30 mouse cellular contexts compared by ENCODE assay signal in the genomic region with DNA sequence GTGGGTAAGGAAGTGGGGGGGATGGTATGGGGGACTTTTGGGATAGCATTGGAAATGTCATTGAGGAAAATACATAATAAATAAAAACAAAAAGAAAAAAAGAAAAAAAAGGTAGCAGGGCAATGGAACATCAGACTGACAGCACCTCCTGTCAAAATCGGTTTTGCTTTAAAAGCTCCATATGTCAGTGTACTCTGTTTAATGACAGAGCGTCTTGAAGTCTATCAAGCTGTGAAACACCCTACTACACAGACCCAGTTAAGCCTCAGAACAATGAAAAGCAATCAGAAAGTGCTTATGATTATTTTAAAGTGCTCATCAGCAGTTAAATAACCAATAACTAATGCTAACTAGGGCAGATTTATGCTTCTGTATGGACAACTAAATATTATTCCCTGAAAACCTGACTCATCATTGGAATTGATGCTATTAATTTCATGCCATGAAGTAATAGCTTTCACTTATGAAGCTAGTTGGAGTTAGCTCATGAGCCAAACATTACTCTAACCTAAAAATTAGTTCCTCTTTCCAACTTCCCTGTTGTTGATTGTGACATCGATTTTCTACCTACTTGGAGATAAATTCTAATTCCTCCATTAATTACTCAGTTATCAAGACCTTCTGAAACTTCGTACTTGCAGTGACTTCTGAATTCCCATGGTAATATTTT.
A peak's percentile ranks its signal among the peaks of the same experiment; 100 is the strongest.
DNase-seq lines count a peak whose midpoint lies in the region; ATAC-seq and TF ChIP-seq lines count a peak whose summit lies in the region.
"Had no signal": no experiment of that assay in that cellular context is flagged by ENCODE, and none has a peak within 500 bp of the region (broad histone marks: within the 10 kb centered on the region; RNA-seq: fewer than 3 reads in every experiment).

No protein-coding gene starts in this region.

- TF ChIP-seq RAD21 in MEL (IDR thresholded peaks at IDR 0.05; ENCODE audit: low read depth, low read length): no peak

- intact Hi-C loops in left cerebral cortex, postnatal 25 days (cut with DNase I): no loop called here

- no peak for TF ChIP-seq CTCF in MEL (IDR thresholded peaks at IDR 0.05 in 2 of 3, conservative IDR thresholded peaks at IDR 0.05 in 1 of 3; ENCODE audit: control insufficient read depth in 1 of 3, insufficient read depth in 1 of 3, low read depth in 2 of 3, low read length in 3 of 3, poor library complexity in 1 of 3, severe bottlenecking in 1 of 3)

- no peaks in the 10 kb centered on the region for H3K36me3 ChIP-seq in forebrain, embryonic 13.5 days (ENCODE audit: poor library complexity, severe bottlenecking)
- H3K36me3 ChIP-seq in forebrain, embryonic 11.5 days (ENCODE audit: control insufficient read depth, insufficient read depth, low read length): no peaks in the 10 kb centered on the region
- H3K36me3 ChIP-seq in MEL (ENCODE audit: control insufficient read depth in 1 of 2, insufficient read depth in 2 of 2, low read length in 2 of 2): no peaks in the 10 kb centered on the region
- H3K36me3 ChIP-seq: embryonic facial prominence, embryonic 10.5 days; embryonic facial prominence, embryonic 13.5 days; heart, embryonic 12.5 days; heart, embryonic 15.5 days had no signal

- no peak for TF ChIP-seq POLR2A in MEL (IDR thresholded peaks at IDR 0.05; ENCODE audit: control insufficient read depth in 1 of 2, insufficient read depth in 1 of 2, low read depth in 1 of 2, low read length in 2 of 2, poor library complexity in 1 of 2)

- TF ChIP-seq EP300 in MEL (IDR thresholded peaks at IDR 0.05; ENCODE audit: low read depth in 1 of 2, low read length in 2 of 2): no peak

- no peaks in the 10 kb centered on the region for H3K27me3 ChIP-seq in forebrain, embryonic 13.5 days
- H3K27me3 ChIP-seq in forebrain, embryonic 11.5 days (ENCODE audit: control insufficient read depth, insufficient read depth, low read length): no peaks in the 10 kb centered on the region
- H3K27me3 ChIP-seq in MEL (ENCODE audit: control insufficient read depth in 1 of 2, insufficient read depth in 2 of 2, low read length in 2 of 2): no peaks in the 10 kb centered on the region
- H3K27me3 ChIP-seq: embryonic facial prominence, embryonic 13.5 days; heart, embryonic 12.5 days; heart, embryonic 15.5 days had no signal

- no peaks in the 10 kb centered on the region for H3K79me2 ChIP-seq in MEL (ENCODE audit: control insufficient read depth, insufficient read depth, low read length, poor library complexity)

- no peak overlapping the region for H3K4me2 ChIP-seq in forebrain, embryonic 13.5 days
- no peak overlapping the region for H3K4me2 ChIP-seq in forebrain, embryonic 11.5 days (ENCODE audit: low read depth, low read length, severe bottlenecking)
- H3K4me2 ChIP-seq: embryonic facial prominence, embryonic 13.5 days; heart, embryonic 12.5 days; heart, embryonic 15.5 days; hindbrain, embryonic 14.5 days had no signal

- no peaks in the 10 kb centered on the region for H3K4me1 ChIP-seq in forebrain, embryonic 13.5 days
- H3K4me1 ChIP-seq in forebrain, embryonic 11.5 days (replicated peaks; ENCODE audit: control insufficient read depth, insufficient read depth, low read length): no peaks in the 10 kb centered on the region
- H3K4me1 ChIP-seq in MEL (ENCODE audit: control insufficient read depth in 1 of 2, insufficient read depth in 2 of 2, low read length in 2 of 2): no peaks in the 10 kb centered on the region
- H3K4me1 ChIP-seq: embryonic facial prominence, embryonic 10.5 days; embryonic facial prominence, embryonic 13.5 days; heart, embryonic 12.5 days; heart, embryonic 15.5 days had no signal

- WGBS in forebrain, embryonic 13.5 days: 84% methylated on average over 4 of the region's 4 CpGs
- 83% methylated on average over 4 of the region's 4 CpGs for WGBS in forebrain, embryonic 11.5 days

- H3K9ac ChIP-seq in forebrain, embryonic 13.5 days: no peak overlapping the region
- no peak overlapping the region for H3K9ac ChIP-seq in forebrain, embryonic 11.5 days (ENCODE audit: low read length)
- no peak overlapping the region for H3K9ac ChIP-seq in MEL (ENCODE audit: control insufficient read depth, low read depth, low read length, poor library complexity, severe bottlenecking)
- H3K9ac ChIP-seq: embryonic facial prominence, embryonic 13.5 days; heart, embryonic 12.5 days; heart, embryonic 15.5 days; hindbrain, embryonic 14.5 days had no signal

- peak; percentile 58; the same call in 1 of the 2 replicates for ATAC-seq in forebrain, embryonic 13.5 days
- ATAC-seq in forebrain, embryonic 11.5 days (replicated peaks; ENCODE audit: low FRiP score): no peak
- peak; percentile 82 for ATAC-seq in common myeloid progenitor, adult 5-6 weeks (replicated peaks; ENCODE audit: low read depth, poor library complexity, severe bottlenecking)
- ATAC-seq in megakaryocyte, adult 5-6 weeks (ENCODE audit: poor library complexity, severe bottlenecking): peak; percentile 96
- ATAC-seq: activated CD4-positive, CD25-positive, alpha-beta regulatory T cell, adult 4 months; hindbrain, postnatal 0 days; inflammation-experienced regulatory T-cells, adult 6 months; intestine, embryonic 16.5 days had no signal

- no peak overlapping the region for H3K27ac ChIP-seq in forebrain, embryonic 13.5 days
- no peak overlapping the region for H3K27ac ChIP-seq in forebrain, embryonic 11.5 days (ENCODE audit: low read depth, low read length)
- H3K27ac ChIP-seq in MEL (ENCODE audit: control insufficient read depth, low read depth, low read length): no peak overlapping the region
- H3K27ac ChIP-seq: embryonic facial prominence, embryonic 10.5 days; embryonic facial prominence, embryonic 13.5 days; heart, embryonic 15.5 days; hindbrain, embryonic 14.5 days; hindbrain, postnatal 0 days had no signal

- no peaks in the 10 kb centered on the region for H3K9me3 ChIP-seq in forebrain, embryonic 13.5 days (replicated peaks)
- no peaks in the 10 kb centered on the region for H3K9me3 ChIP-seq in forebrain, embryonic 11.5 days (ENCODE audit: control insufficient read depth, low read length)
- no peaks in the 10 kb centered on the region for H3K9me3 ChIP-seq in MEL (replicated peaks; ENCODE audit: insufficient read depth, low read length)
- H3K9me3 ChIP-seq: embryonic facial prominence, embryonic 10.5 days; embryonic facial prominence, embryonic 13.5 days; heart, embryonic 12.5 days; heart, embryonic 15.5 days had no signal

- no peak overlapping the region for H3K4me3 ChIP-seq in forebrain, embryonic 13.5 days
- no peak overlapping the region for H3K4me3 ChIP-seq in forebrain, embryonic 11.5 days (ENCODE audit: low read depth, low read length)
- no peak overlapping the region for H3K4me3 ChIP-seq in MEL (ENCODE audit: control insufficient read depth in 1 of 2, insufficient read depth in 1 of 2, low read depth in 2 of 2, low read length in 2 of 2)
- H3K4me3 ChIP-seq: embryonic facial prominence, embryonic 10.5 days; embryonic facial prominence, embryonic 13.5 days; erythroblast, embryonic 14.5 days; heart, embryonic 12.5 days; heart, embryonic 15.5 days had no signal

- no peak for DNase-seq in forebrain, embryonic 11.5 days (ENCODE audit: low spot score)
- peak; percentile 4 for DNase-seq in MEL (ENCODE audit: low read depth, low spot score)
- no peak for DNase-seq in gastrocnemius, postnatal 4 days (ENCODE audit: low spot score in 2 of 2)
- DNase-seq in left cerebral cortex, postnatal 25 days (ENCODE audit: low spot score in 2 of 2): no peak
- no peak for DNase-seq in Muller cell, postnatal 12 days (ENCODE audit: inconsistent ontology term)
- DNase-seq: adrenal gland, postnatal 10 days; adrenal gland, postnatal 36 days; cerebellum, adult 11 months; cerebellum, adult 2 months; cerebellum, adult 9-11 months; cerebellum, postnatal 25 days; embryo, embryonic 11 days; gastrocnemius, postnatal 36 days; heart, adult 18-20 months; heart, postnatal 10 days; heart, postnatal 36 days; kidney, adult 18-20 months had no signal

TF ChIP-seq in MEL, 35 proteins besides CTCF, POLR2A, EP300 and RAD21:
- TF ChIP-seq UBTF (IDR thresholded peaks at IDR 0.05; ENCODE audit: borderline replicate concordance, insufficient read depth, low read depth, low read length) (no peak), MYB (IDR thresholded peaks at IDR 0.05; ENCODE audit: low read depth, low read length) (no peak), MAZ (IDR thresholded peaks at IDR 0.05; ENCODE audit: low read depth, low read length) (no peak), JUND (IDR thresholded peaks at IDR 0.05; ENCODE audit: low read depth, low read length) (no peak), SMC3 (IDR thresholded peaks at IDR 0.05; ENCODE audit: low read depth, low read length) (no peak)
